Mouse (Mus musculus): Measurements from ENCODE around the gene Mrap. TPM values are rescaled to one million over a fixed set of nuclear protein-coding genes. Genes with fewer than 3 reads are reported as not detected.

Mrap gene
- total and polyA plus RNA-seq, 3 experiments: not detected

- TF ChIP-seq MAX (IDR thresholded peaks at IDR 0.05; ENCODE audit: low read length) (no peak), NELFE (IDR thresholded peaks at IDR 0.05; ENCODE audit: low read depth, low read length) (no peak), CHD2 (IDR thresholded peaks at IDR 0.05; ENCODE audit: low read length) (no peak), USF2 (conservative IDR thresholded peaks at IDR 0.05; ENCODE audit: low read depth, low read length) (no peak), MAZ (IDR thresholded peaks at IDR 0.05; ENCODE audit: low read depth, low read length) (no peak), CHD1 (IDR thresholded peaks at IDR 0.05; ENCODE audit: low read depth, low read length) (no peak), ZKSCAN1 (IDR thresholded peaks at IDR 0.05; ENCODE audit: borderline replicate concordance, low read depth, low read length) (no peak)
- peaks cover 81 to 96% of the 10 kb centered on the region in 2 experiments for H3K36me3 ChIP-seq (replicated peaks in 1 of 2; ENCODE audit: control insufficient read depth in 1 of 2, insufficient read depth in 1 of 2, low read length in 1 of 2)
- H3K4me3 ChIP-seq (replicated peaks in 1 of 3; ENCODE audit: low read depth in 2 of 3, low read length in 2 of 3, poor library complexity in 1 of 3): no peak overlapping the region
- H3K79me2 ChIP-seq (replicated peaks; ENCODE audit: control insufficient read depth, extremely low read depth, insufficient read depth, poor library complexity, severe bottlenecking): no peaks in the 10 kb centered on the region
- no peaks in the 10 kb centered on the region for H3K27me3 ChIP-seq (replicated peaks)
- H3K27ac ChIP-seq (ENCODE audit: insufficient read depth, low read depth): no peak overlapping the region
- dilution Hi-C loops (cut with MboI; ENCODE audit: extremely low pct_ligation_motif_present, extremely low pct_unique_long_range_greater_than_20kb, low sequenced_read_pairs) (no loop called here), in situ Hi-C loops (cut with MboI; ENCODE audit: low pct_ligation_motif_present, low pct_unique_long_range_greater_than_20kb, low sequenced_read_pairs) (no loop called here)
- H3K4me1 ChIP-seq (ENCODE audit: control insufficient read depth in 1 of 2, insufficient read depth in 2 of 2): no peaks in the 10 kb centered on the region
- no peak overlapping the region for H3K4me2 ChIP-seq (ENCODE audit: insufficient read depth, low read depth, poor library complexity, severe bottlenecking)
- H3K9ac ChIP-seq (ENCODE audit: insufficient read depth, low read depth): no peak overlapping the region
- no peak for DNase-seq (ENCODE audit: extremely low read depth)
- no peaks in the 10 kb centered on the region for H3K9me3 ChIP-seq (replicated peaks; ENCODE audit: low read length)
Measured at GRCm38 (mm10) chr16:90760515-90760914, 22.5 kb downstream of the Mrap start.

GRCm38 (mm10) chr16:90765195-90765877, 27.3 kb downstream of the Mrap start:
- Histone ChIP-seq H3K4me1 (ENCODE audit: control insufficient read depth in 1 of 2, insufficient read depth in 2 of 2) (no peaks in the 10 kb centered on the region), H3K27me3 (replicated peaks) (no peaks in the 10 kb centered on the region), H3K9me3 (replicated peaks; ENCODE audit: low read length) (no peaks in the 10 kb centered on the region), H3K79me2 (replicated peaks; ENCODE audit: control insufficient read depth, extremely low read depth, insufficient read depth, poor library complexity, severe bottlenecking) (no peaks in the 10 kb centered on the region), H3K4me2 (ENCODE audit: insufficient read depth, low read depth, poor library complexity, severe bottlenecking) (no peak overlapping the region), H3K36me3 (replicated peaks in 1 of 2; ENCODE audit: control insufficient read depth in 1 of 2, insufficient read depth in 1 of 2, low read length in 1 of 2) (peaks cover 88 to 98% of the 10 kb centered on the region in 2 experiments), H3K4me3 (replicated peaks in 1 of 3; ENCODE audit: low read depth in 2 of 3, low read length in 2 of 3, poor library complexity in 1 of 3) (no peak overlapping the region), H3K27ac (ENCODE audit: insufficient read depth, low read depth) (no peak overlapping the region), H3K9ac (ENCODE audit: insufficient read depth, low read depth) (no peak overlapping the region)
- dilution Hi-C loops (cut with MboI; ENCODE audit: extremely low pct_ligation_motif_present, extremely low pct_unique_long_range_greater_than_20kb, low sequenced_read_pairs): no loop called here
- no peak for DNase-seq (ENCODE audit: extremely low read depth)
- TF ChIP-seq POLR2AphosphoS2 (IDR thresholded peaks at IDR 0.05; ENCODE audit: low read depth, low read length): no peak
- in situ Hi-C loops (cut with MboI; ENCODE audit: low pct_ligation_motif_present, low pct_unique_long_range_greater_than_20kb, low sequenced_read_pairs): no loop called here

DNA sequence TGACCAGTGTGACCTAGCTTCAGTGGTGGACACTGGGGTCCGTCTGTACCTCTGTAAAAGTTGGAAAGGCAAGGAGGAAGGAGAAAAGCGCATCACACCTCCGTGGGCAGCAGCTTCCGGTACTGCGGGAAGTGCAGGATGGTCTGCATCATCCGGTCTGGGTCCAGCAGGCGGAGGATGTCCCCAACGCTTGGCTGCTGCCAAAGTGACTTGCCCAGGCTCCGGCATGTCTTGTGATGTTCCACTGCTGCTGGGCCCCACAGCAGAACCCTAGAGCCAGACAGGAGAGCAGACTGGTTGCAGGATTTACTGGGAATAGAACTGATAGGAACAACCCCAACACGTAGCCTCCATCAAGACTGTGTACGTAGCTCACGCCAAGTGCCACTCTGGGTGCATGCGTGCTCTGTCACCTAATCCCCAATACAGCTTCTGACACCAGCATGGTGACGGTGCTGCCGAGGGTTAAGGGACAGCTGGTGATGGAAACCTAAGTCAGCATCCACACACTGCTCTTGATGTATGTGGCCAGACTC, 29.0 kb downstream of the Mrap start:
- Histone ChIP-seq H3K36me3 (replicated peaks in 1 of 2; ENCODE audit: control insufficient read depth in 1 of 2, insufficient read depth in 1 of 2, low read length in 1 of 2) (peaks cover 86 to 98% of the 10 kb centered on the region in 2 experiments), H3K9ac (ENCODE audit: insufficient read depth, low read depth) (no peak overlapping the region), H3K4me1 (ENCODE audit: control insufficient read depth in 1 of 2, insufficient read depth in 2 of 2) (no peaks in the 10 kb centered on the region), H3K4me2 (ENCODE audit: insufficient read depth, low read depth, poor library complexity, severe bottlenecking) (no peak overlapping the region), H3K4me3 (replicated peaks in 1 of 3; ENCODE audit: low read depth in 2 of 3, low read length in 2 of 3, poor library complexity in 1 of 3) (no peak overlapping the region), H3K27ac (ENCODE audit: insufficient read depth, low read depth) (no peak overlapping the region), H3K9me3 (replicated peaks; ENCODE audit: low read length) (no peaks in the 10 kb centered on the region), H3K27me3 (replicated peaks) (no peaks in the 10 kb centered on the region), H3K79me2 (replicated peaks; ENCODE audit: control insufficient read depth, extremely low read depth, insufficient read depth, poor library complexity, severe bottlenecking) (no peaks in the 10 kb centered on the region)
- dilution Hi-C loops (cut with MboI; ENCODE audit: extremely low pct_ligation_motif_present, extremely low pct_unique_long_range_greater_than_20kb, low sequenced_read_pairs): no loop called here
- DNase-seq (ENCODE audit: extremely low read depth): no peak
- TF ChIP-seq RCOR1 (conservative IDR thresholded peaks at IDR 0.05; ENCODE audit: low read depth, low read length) (no peak), ZMIZ1 (IDR thresholded peaks at IDR 0.05; ENCODE audit: low read depth, low read length) (no peak), UBTF (IDR thresholded peaks at IDR 0.05; ENCODE audit: low read depth, low read length) (no peak), EP300 (IDR thresholded peaks at IDR 0.05; ENCODE audit: low read length) (no peak), NELFE (IDR thresholded peaks at IDR 0.05; ENCODE audit: low read depth, low read length) (no peak), GABPA (IDR thresholded peaks at IDR 0.05; ENCODE audit: insufficient replicate concordance, low read depth, low read length) (no peak)
- in situ Hi-C loops (cut with MboI; ENCODE audit: low pct_ligation_motif_present, low pct_unique_long_range_greater_than_20kb, low sequenced_read_pairs): no loop called here

Data from CH12.LX (cell line).